Mouse (Mus musculus) heart, adult 9 months (tissue): ENCODE results near the gene Lrp10.

ENCODE experiments used
- DNase-seq, 2 experiments: peaks; one replicate each; pipeline ENCODE4 v3.0.0; 2022; ENCODE audit warnings: low spot score in 2 of 2

Lrp10 gene

DNA sequence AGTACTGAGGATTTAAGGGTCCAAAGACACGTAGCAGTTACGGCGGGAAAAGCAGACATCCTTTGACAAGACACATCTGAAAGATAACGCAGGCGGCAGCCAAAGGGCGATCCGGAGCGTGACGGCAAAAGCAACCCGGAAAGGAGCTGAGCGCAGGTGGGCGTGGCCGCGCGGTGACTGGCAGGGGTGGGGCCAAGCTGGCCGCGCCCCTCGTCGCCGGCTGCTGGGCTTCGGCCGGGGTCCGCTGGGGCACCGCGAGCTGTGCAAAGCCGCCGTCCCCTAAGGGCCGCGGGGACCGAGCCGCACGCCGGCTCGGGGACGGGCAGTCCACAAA is at the start of gene Lrp10:
Lrp10 (plus strand) TSS at position 179 of the 334 bp plus-strand sequence.
- peak; percentile 86 to 87 for DNase-seq

DNA sequence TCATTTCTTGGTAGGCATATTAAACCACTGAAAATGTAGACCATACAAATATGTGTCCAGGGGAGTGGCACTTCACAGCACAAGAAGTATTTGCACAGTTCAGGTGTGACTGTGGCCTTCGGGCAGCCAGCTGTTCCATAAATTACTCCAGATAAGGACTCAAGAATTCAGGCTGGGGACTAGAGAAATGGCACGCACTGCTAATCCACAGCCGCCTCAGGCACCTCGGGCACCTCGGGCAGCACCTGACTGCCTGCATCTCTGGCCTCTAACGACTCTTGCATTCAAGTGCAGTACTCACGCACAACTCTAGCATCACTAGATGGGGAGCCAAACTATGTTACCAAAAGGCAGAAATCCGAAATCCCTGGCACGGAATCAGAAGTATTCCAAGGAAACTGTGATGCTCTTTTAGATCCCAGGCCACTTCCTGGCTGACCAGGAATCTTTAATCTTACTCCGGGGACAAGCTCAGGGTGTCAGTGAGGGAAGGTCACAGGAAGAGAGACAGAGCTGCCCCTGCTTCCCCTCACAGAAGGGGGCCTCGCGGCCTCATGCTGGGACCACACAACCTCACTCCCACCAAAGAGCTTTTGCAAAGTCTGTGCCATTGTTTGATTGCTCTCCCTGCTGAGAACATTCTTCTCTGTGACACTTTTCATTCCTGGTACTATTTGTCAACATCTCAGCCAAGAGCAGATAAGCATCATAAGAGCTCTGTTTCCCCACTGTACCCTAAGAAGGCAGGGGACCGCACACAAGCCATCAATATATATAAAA is 48.5 kb upstream of the Lrp10 start:
- no peak for DNase-seq

DNA sequence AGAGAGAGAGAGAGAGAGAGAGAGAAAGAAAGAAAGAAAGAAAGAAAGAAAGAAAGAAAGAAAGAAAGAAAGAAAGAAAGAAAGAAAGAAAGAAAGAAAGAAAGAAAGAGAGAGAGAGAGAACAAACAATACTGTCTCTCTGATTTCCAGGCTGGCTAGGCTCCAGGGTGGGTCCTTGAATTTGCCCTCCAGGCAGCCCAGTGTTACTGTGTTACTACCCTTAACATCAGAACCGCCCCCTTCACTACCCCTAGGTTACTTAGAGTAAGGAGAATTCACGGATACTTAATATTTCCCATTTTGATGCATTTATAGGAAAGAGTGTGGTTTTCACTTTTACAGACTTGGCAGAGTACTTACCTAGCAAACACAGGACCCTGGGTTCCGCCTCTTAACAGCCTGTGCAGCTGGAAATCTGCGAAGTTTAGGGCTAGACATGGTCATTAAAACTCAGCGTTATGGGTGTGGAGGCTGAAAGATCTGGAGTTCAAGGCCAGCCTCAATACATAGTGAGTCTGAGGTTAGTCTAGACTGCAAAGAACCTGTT is 47.6 kb upstream of the Lrp10 start:
- DNase-seq, result no peak

DNA sequence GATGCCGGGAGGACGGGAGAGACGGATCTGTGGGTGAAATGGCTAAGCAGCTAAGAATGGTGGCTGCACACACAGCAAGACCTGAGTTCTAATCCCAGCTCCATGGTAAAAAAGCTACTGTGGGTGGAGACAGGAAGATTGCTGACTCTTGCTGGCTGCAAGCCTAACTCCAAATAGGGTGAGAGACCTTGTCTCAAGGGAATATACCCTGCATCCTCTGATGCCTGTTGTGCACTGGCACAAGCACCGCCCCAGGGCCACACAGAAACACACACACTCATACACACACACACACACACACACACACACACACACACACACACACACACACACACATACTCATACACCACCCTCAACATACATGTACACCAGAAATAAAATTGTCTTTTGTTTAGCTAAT is 47.1 kb upstream of the Lrp10 start:
- no peak for DNase-seq

DNA sequence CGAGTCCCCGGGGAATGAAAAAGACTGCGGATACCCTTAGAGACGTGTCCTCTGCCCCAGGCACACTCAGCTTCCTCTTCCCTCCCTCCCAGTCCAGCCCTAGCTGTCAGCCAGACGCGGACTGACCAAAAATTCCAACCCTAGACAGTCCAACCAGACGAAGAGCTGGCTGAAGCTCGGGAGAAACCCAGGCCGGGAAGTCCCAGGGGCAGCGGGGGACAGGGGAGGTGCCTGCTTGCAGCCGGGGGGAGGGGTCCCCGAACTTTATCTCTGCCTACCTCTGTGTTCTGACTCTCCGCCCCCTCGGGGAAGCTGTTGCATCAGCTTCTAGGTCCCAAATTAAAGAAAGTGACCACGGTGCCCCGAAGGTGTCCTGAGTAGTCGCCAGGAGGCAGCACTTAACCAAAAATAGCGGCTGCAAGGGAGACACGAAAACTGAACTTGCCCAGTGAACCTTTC is 46.3 kb upstream of the Lrp10 start, which contains the start of gene Slc7a7:
Slc7a7 (minus strand) TSS at position 158 of the 459 bp plus-strand sequence.
- DNase-seq, result no peak

DNA sequence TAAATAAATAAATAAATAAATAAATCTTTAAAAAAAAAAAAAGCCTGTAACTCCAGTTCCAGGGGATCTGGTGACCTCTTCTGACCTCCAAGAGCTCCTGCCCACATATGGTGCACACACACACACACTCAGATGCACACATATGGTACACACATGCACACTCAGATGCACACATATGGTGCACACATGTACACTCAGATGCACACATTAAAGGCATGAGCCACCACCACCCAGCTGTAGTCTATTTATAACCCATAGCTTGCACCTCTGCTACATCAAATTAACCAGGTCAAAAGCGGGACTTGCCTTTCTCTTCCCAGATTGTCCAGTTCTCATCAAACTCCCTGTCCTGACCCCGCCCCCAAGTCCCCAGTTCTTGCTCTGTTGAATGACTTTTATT is 42.9 kb upstream of the Lrp10 start:
- DNase-seq, result no peak

DNA sequence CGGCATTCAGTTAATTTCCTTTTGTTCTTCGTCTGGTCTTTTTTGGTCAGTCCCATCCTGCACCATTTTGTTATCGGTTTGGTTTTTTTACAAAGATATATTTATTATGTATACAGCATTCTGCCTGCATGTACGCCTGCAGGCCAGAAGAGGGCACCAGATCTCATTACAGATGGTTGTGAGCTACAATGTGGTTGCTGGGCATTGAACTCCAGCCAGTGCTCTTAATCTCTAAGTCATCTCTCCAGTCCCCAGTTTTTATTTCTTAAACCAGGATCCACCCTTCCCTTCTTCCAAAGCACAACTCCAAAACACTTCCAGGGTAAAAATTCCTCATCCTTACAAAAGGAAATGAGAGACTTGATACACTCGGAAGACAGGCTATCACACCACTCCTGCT is 40.5 kb upstream of the Lrp10 start:
- no peak for DNase-seq

DNA sequence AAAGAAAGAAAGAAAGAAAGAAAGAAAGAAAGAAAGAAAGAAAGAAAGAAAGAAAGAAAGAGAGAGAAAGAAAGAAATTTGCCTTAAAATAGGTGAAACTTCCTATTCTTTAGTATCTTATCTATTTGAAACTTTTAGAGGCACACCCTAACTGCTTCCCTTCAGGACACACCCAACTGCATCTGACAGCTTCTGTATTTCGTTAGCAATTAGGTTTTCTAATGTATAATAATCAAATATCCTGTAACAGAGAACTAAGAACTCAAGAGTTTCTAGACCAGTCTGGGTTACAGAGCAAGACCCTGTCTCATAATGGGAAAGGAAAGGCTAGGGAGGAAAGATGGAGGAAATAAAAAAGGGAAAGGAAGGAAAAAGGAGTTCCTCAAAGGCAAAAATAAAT is 39.3 kb upstream of the Lrp10 start:
- DNase-seq, result no peak

DNA sequence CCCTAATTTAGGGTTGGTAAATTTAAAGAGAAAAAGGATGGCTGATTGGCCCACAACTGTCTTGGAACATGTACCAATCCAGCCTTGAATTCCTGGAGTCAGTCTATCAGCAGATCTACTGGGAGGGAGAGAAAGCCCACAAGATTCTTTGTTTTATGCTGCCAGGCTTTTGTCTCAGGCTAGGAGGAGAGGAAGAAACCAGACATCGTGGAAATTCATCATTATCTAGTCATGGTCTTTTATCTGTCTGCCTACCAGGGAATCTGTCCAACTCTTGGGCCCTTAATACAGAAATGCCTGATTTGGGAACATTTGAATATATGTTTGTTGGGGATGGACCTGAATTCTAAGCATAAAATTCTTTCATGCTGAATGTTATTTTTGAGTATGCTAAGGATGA is 38.4 kb upstream of the Lrp10 start:
- DNase-seq, result no peak

DNA sequence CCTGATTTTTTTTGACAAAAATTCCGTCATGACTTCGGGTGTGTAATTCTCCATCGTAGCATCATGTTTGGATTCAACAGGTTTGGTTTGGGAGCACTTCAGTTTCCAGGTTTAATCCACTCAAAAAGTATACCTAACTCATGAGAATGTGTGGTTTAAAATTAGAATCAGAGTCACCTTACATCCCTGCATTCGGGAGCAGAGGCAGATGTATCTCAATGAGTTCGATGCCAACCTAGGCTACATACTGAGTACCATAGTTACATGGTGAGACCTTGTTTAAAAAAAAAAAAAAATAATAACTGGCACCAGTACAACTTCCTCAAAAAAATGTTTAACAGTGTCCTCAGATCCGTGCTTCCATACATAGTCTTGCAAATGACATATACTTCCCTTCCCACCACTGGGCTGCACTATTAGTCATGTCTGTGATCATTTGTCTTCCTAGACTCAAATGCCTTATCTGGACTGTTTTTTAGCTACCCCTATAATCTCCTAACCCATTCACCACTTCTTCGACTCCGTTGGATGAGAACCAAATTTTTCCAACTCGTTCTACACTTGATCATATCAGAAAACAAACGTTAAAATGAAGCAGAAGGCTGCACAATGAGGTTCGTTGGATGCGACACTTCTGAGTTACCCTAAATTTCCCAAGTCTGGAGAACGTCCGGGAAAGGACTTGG is 37.8 kb upstream of the Lrp10 start:
- no peak for DNase-seq

DNA sequence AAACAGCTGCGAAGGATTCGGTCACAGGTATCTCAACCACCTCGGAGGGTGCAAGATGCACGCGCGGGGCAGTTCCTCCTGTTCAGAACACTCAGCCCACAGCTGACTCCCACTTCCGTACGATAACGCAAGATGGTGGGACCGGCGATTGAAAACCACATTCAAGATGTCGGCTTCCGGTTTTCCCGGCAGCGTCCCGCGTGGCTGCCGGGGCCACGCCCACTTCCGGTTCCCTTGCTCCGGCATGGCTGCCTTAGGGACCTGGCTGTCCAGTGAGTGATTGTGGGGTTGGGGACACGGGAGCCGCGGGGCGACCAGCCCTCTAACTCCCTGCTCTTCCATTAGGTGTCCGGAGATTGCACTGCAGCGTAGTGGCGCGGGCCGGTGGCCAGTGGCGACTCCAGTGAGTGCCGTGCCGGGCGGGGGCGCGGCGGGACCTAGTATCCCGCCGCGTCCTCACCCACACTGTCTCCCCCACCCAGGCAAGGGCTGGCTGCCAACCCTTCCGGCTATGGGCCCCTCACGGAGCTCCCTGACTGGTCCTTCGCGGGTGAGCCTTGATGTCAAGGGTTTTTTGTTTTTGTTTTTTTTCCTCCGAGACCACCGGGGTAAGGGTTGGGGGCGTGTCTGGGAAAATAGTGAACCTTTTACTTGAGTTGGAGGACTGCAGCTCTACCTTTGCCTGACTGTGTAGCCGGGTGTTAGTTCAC is 37.1 kb upstream of the Lrp10 start, which contains the start of gene Mrpl52:
Mrpl52 (plus strand) TSS at position 221 of the 710 bp plus-strand sequence.
- DNase-seq, result peak; percentile 89 to 93

DNA sequence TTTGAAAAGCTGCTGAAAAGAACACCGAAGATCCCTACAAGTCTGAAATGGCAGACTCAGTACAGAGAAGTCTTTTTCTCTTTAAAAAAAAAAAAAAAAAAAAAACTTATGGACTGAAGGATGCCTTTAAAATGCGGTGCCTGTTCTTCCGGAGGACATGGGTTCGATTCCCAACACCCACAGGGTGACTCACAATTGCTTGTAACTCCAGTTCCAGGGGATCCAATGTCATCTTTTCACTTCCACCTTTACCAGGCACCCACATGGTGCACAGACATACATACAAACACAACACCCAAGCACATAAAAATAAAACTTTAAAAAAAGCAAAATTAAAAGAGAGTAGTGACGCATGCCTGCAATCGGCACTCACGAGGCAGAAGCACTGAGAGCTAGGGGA is 36.2 kb upstream of the Lrp10 start:
- DNase-seq, result no peak

DNA sequence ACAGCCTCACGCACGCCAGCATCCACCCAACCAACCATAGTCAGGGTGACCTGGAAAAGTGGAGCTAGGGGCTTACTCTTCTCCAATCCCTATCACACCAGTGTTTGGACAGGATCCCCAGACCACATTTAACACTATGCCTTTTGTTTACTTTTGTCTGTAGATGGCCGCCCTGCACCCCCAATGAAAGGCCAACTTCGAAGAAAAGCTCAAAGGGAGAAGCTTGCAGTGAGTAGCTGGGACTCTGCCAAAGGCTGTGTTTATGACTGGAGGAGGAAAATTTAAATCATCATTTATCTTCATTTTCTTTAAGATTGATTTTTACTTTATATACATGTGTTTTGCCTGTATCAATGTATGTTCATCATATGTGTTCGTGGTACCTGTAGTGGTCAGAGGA is 35.5 kb upstream of the Lrp10 start:
- no peak for DNase-seq

DNA sequence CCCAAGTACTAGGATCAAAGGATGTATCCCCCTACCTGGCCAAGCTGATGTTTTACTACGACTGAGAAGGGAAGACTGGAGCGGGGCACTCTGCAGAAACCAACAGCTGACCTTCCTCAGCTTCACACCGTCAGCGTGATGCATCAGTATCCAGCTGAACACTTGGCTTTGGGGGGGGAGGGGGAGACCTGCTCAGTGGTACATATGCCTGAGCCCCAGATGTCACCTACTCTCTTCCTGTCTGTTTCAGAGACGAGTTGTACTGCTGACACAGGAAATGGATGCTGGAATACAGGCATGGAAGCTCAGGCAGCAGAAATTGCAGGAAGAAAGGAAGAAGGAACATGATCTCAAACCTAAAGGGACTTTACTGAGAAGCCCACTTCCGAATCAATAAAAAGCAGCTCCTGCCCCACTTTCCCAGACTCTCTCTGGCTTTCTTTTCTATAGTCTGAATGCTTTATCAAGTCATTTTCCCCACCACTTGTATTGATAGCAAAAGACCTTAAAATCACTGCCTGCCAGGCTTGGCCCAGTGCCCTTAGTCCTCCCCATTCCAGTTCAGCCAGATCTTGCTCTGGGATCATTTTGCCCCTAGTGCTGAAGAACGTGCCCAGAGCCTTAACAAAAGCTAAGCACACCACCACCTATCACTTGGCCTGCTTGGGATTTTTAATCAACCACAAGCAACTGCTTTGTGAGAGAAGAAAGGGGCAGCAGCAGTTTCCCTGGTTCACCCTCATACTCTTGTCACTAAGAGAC is 34.4 kb upstream of the Lrp10 start:
- no peak for DNase-seq

DNA sequence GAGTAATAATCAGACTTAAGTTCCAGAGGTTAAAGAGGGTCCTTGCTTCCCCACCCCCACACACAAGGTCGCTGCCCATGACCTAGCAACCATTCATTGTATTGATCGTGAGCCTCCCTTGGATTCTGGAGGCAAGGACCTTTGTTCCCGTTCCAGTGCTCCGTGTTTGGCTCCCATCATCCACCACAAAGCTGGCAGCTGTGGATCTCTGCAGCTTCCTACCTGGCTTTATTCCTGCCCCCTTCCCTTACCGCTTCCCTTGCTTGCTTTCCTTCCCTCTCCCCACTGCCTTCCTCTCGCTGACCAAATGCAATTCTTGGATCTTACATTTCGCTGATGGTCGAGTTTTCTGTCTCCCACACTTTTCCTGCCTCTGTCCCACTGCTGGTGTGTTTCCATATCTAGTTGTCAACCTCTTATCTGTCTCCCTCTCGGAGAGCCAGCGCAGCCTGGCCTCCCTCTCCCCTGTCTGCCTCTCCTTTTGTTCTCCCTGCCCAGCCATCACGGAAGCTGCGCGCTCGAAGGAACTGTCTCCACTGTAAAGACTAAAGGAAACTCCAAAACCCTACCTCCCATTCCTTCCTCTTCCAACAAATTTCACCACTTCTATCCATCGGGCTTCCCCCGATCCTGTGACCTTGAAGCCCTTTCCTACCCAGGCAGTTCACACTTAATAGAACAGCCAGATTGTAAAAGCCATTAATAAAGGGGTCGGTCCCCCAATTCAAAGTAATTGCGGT is 33.4 kb upstream of the Lrp10 start:
- no peak for DNase-seq

DNA sequence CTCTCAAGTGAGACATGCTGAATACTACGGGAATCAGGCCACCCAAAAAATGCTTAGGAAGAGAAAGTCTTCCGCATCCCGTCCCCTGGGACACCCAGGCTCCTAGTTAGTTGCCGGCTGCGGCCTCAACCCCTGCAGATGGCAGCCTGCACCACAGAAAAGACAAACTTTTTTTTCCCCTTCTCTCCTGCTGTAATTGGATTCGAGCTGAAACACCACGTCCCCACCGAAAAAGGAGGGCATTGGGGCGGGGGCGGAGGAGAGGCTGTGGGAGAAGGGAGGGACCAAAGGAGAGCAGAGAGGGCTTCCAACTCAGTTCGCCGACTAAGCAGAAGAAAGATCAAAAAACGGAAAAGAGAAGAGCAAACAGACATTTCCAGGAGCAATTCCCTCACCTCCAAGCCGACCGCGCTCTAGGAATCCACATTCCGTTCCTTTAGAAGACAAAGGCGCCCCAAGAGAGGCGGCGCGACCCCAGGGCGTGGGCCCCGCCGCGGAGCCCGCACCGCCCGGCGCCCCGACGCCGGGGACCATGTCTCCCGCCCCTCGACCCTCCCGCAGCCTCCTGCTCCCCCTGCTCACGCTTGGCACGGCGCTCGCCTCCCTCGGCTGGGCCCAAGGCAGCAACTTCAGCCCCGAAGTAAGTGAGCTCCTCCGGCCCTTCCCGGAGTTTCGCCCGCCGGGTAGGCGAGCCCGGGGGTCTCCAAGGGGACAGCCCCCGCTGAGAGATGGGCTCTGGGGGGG is 32.4 kb upstream of the Lrp10 start, which contains the start of gene Mmp14:
Mmp14 (plus strand) TSS at position 279 of the 744 bp plus-strand sequence.
- peak; percentile 72 to 77 for DNase-seq

DNA sequence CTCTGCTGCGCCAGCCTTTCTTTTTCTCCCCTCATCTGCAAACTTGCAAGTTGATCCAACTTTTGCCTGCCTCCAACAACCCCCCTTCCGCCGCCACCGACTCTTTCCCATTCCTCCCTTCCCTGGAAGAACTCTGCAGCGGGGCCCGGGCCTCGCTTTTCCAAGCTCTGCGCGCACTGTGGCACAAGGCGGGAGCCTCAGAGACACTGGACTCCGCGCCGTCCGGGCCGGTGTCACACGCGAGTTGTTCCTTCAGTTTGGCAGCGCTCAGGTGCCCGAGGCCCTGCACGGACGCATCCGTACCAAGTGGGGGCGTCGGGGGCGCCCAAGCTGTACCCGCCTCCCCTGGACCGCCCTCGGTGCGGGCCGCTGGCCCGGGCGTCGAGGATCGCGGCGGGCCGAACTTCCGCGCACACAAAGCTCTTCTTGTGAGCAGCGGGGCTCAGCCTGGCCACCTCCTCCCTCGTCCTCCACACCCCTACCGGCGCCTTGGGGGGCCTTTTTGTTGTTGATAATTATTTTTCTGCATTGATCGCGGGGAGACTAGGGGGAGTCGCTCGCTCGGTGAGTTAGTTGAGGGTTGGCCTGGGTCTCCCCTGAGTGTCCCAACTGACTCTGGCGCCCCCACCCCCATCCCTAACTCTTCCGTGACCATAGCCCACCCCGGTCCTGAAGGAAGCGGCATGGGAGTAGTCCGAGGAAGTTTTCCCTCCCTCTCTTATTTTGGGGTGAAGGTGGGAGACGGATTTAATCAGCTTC is 31.7 kb upstream of the Lrp10 start:
- no peak for DNase-seq

DNA sequence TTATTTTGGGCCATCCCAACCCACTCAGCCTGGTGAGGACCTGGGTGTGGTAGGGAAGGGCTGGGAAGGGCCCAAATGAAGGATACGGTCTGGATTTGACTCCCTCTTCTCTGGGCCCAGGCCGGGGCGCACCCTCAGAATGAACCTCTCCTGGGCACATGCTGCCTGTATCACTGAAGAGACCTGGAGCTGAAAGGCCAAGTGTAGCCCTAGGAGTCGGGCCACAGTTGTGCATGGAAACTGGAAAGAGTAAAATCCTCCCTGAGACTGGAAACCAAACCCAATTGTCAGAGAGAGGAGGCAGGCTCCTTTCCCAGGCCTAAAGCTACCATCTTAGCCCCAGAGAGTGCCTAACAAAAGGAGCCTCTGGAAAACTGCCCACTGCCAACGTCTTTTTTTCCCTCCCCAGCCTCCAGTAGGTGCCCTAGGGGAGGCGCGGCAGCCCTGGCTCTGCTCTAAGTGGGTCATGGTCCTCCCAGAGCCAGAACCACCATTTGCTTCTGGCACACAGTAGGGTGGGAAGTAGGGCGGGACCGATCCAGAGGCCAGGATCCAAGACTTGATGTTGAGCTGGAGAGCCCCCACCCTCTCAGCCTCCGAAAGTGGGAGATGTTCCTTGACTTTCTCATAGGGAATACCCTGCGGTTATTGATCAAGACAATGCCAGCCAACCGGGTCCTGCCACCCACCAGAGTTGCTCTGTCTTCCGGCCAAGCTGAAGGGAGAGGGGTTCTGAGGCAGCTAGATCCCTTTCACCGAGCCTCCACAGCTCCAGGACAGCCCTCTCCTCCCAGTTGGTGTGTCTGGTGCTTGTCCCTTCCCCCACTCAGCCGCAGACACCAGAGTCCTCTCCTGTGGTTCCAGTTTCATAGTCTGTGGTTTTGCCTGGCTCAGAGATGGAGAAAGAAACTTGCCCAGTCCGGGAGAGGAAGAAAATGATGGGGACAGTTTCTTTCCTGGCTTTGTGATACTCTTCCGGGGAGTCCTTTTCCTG is 30.8 kb upstream of the Lrp10 start:
- DNase-seq, result no peak
